15 mouse cellular contexts compared by ENCODE assay signal in the genomic region with DNA sequence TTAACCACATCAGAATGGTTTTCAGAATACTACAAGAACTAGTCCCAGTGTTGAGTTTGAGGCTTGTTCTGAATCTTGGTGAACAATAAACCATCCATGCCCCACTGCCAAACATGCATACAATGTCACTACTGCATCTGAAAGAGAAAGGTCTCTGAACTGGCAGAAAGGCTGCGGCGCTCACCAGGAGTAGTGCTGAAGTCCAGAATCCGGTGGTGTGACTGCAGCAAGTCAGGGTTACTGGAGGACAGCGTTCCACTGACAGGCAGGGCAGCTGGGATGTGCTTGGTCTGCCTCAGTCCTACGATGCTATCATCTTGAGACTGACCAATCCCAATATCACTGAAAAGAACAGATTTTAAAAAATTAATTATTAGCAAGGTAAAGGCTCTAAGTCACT.
"Had no signal": no experiment of that assay in that cellular context is flagged by ENCODE, and none has a peak within 500 bp of the region (broad histone marks: within the 10 kb centered on the region; RNA-seq: fewer than 3 reads in every experiment).

No protein-coding gene starts in this region.

- H3K4me2 ChIP-seq: limb, embryonic 13.5 days; liver, embryonic 12.5 days; liver, embryonic 15.5 days; midbrain, embryonic 11.5 days had no signal

- H3K27ac ChIP-seq: limb, embryonic 10.5 days; limb, embryonic 13.5 days; liver, embryonic 12.5 days; liver, embryonic 15.5 days had no signal

- H3K27me3 ChIP-seq: limb, embryonic 13.5 days; liver, embryonic 12.5 days; liver, embryonic 15.5 days had no signal

- H3K9me3 ChIP-seq: limb, embryonic 10.5 days; limb, embryonic 13.5 days; liver, embryonic 12.5 days; liver, embryonic 15.5 days had no signal

- H3K4me3 ChIP-seq: limb, embryonic 10.5 days; limb, embryonic 13.5 days; liver, embryonic 12.5 days; liver, embryonic 15.5 days had no signal

- H3K9ac ChIP-seq: limb, embryonic 13.5 days; liver, embryonic 12.5 days; liver, embryonic 15.5 days had no signal

- H3K4me1 ChIP-seq: limb, embryonic 10.5 days; limb, embryonic 13.5 days; liver, embryonic 12.5 days; liver, embryonic 15.5 days had no signal

- ATAC-seq: inflammation-experienced regulatory T-cells, adult 6 months; intestine, embryonic 16.5 days; liver, embryonic 12.5 days had no signal

- DNase-seq: kidney, adult 9 months; kidney, postnatal 25 days; lung, adult 2 months; lung, postnatal 14 days; lung, postnatal 4 days; midbrain, embryonic 14.5 days; thymus, adult 18-20 months; thymus, postnatal 36 days had no signal
